Mouse (Mus musculus) heart, embryonic 10.5 days (tissue): ENCODE results near the gene Pard6b. TPM values are rescaled to one million over a fixed set of nuclear protein-coding genes. Genes with fewer than 3 reads are reported as not detected.
"Not testable (repeated sequence)": the region's sequence is repeated elsewhere in the genome, so short reads cannot be mapped to it uniquely, and the experiment has no call there.

Experiments
- DNase-seq: peaks from one replicate; pipeline ENCODE4 v3.0.0-alpha.2; 2017; ENCODE audit warnings: low spot score
- H3K27ac ChIP-seq: fragments of 300-500 bp; sonication (generic); 2 replicates; pipeline ENCODE4 v1.5.1; 2016; ENCODE audit warnings: mild to moderate bottlenecking
- H3K27me3 ChIP-seq: fragments of 300-500 bp; sonication (generic); 2 replicates; pipeline ENCODE4 v1.6.1; 2016; ENCODE audit warnings: mild to moderate bottlenecking; ENCODE audit not compliant: poor library complexity, insufficient read depth, severe bottlenecking
- H3K36me3 ChIP-seq: fragments of 300-500 bp; sonication (generic); 2 replicates; pipeline ENCODE4 v1.6.1; 2016; ENCODE audit warnings: mild to moderate bottlenecking, moderate library complexity
- H3K4me1 ChIP-seq: fragments of 300-500 bp; sonication (generic); 2 replicates; pipeline ENCODE4 v1.6.1; 2016; ENCODE audit warnings: mild to moderate bottlenecking
- H3K4me3 ChIP-seq: fragments of 300-500 bp; sonication (generic); 2 replicates; pipeline ENCODE4 v1.5.1; 2016; ENCODE audit warnings: mild to moderate bottlenecking, moderate library complexity
- H3K9me3 ChIP-seq: fragments of 300-500 bp; sonication (generic); 2 replicates; pipeline ENCODE4 v1.6.1; 2016; ENCODE audit warnings: mild to moderate bottlenecking, moderate library complexity
- WGBS: fragments of 180-500 bp; shearing (Covaris S2); methylation state at CpG from one replicate; pipeline ENCODE4 v1.1.7; 2016; 5-methylcytosine and 5-hydroxymethylcytosine counted together
- polyA plus RNA-seq: library from polyadenylated mRNA; unstranded; fragments of >200 nt; fragmentation: Nextera tagmentation; extraction: Ambion mirVana; gene quantifications from 2 replicates; pipeline ENCODE4 v1.2.1, GENCODE M21; 2016

Pard6b gene
- polyA plus RNA-seq, 1 experiment from 2014 or later, result 15.0 TPM

DNA sequence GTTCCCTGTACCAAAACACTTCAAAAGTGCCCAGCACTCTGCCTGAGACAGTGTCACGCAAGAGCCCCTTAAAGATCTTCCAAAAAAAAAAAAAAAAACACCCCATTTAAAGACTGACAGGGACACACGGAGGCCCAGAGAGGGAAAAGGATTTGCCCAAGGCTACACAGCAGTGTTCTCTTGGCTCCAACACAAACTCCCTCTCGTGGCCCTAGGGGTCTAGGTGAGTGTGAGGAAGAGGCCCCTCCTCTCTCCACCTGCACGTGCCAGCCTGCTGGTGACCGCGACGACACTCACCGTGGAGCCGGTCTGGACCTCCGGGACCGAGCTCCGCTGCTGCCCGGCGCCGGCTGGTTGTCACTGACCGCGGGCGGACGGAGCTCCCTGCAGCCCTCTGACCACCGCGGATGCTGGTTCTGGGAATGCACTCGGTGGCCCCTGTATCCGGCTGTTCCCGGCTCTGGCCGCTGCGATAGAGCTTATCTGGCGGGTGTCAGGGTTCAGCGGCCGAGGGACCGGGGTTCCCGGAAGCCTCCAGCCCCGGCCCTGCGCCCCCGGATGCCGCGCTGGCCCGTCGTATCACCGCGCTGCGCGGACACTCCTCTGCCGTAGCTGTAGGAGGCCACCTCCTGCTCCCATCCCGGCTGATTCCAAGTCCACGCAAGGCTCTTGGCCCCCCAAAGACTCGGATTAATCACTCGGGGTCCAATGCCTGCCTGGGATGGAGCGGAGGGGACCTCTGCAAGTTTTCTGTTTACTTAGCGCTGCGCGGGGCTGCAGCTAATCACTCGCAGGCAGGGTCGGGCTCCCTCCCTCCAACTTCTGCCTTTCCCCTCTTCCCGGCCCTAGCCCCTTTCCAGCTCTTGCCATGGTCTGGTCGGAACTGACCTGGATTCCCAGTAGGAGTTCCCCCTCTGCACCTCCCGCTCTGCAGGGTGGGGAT lies 30.5 kb upstream of the Pard6b start:
- Histone ChIP-seq H3K9me3 (no peaks in the 10 kb centered on the region), H3K4me1 (peaks cover 42% of the 10 kb centered on the region), H3K36me3 (no peaks in the 10 kb centered on the region), H3K27me3 (peaks cover 9% of the 10 kb centered on the region), H3K4me3 (peak overlapping the region; percentile 72), H3K27ac (peak overlapping the region; percentile 89)
- DNase-seq, result peak; percentile 95
- WGBS, result under 1% methylated on average over 55 of the region's 56 CpGs

GRCm38 (mm10) chr2:168052156-168052555 lies 28.6 kb upstream of the Pard6b start:
- Histone ChIP-seq H3K9me3 (no peaks in the 10 kb centered on the region), H3K4me3 (no peak overlapping the region), H3K36me3 (no peaks in the 10 kb centered on the region), H3K27me3 (peaks cover 9% of the 10 kb centered on the region), H3K27ac (no peak overlapping the region), H3K4me1 (peaks cover 51% of the 10 kb centered on the region)
- DNase-seq, result no peak
- WGBS, result 91% methylated on average over 1 of the region's 1 CpGs

GRCm38 (mm10) chr2:168052689-168053088 lies 28.1 kb upstream of the Pard6b start:
- Histone ChIP-seq H3K4me3 (no peak overlapping the region), H3K4me1 (peaks cover 53% of the 10 kb centered on the region), H3K27ac (peak overlapping the region; percentile 9; the same call in 1 of the 2 replicates), H3K27me3 (peaks cover 9% of the 10 kb centered on the region), H3K36me3 (no peaks in the 10 kb centered on the region), H3K9me3 (no peaks in the 10 kb centered on the region)
- WGBS, result 8% methylated on average over 2 of the region's 2 CpGs
- no peak for DNase-seq

- WGBS, result 91% methylated on average over 11 of the region's 11 CpGs
- no peak overlapping the region for H3K4me3 ChIP-seq
- no peak for DNase-seq
These were observed 26.7 kb upstream of the Pard6b start for GRCm38 (mm10) chr2:168054142-168054541.

DNA sequence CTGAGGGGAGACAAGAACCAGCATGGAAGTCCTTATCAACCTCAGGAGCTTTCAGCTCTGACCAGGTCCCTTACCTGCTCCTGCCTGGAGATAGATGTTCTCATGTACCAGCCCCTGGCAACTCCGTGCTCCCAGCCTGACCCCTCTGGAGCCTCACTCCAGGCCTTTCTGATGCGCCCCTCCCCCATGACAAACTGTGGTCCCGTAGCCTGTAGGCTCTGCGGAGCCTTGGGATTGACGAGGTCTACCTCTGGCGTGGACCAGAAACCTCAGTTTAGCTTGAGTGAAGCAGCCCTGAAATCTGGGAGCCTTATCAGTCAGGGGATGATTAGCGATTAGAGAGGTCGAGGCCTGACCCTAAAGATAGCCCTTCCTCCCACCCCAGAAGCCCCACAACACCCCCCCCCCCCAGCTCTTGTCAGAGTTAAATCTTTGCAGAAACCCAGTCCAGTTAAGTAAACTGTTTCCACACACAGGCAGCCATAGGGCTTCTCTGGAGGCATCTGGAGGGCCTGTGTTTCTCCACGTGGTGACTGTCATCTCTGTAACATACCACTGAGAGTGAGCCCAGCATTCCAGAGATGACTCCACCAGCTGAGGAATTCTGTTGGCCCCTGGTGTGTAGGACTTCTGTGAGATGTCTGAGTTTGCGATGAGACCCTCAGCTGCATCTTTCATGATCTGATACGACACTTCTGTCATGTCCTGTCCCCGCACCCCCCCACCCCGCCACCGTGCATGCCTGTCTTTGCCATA lies 24.7 kb upstream of the Pard6b start:
- peak overlapping the region; percentile 79 for H3K27ac ChIP-seq
- no peaks in the 10 kb centered on the region for H3K9me3 ChIP-seq
- peaks cover 45% of the 10 kb centered on the region for H3K4me1 ChIP-seq
- no peak for DNase-seq
- no peaks in the 10 kb centered on the region for H3K36me3 ChIP-seq
- H3K4me3 ChIP-seq, result peak overlapping the region; percentile 9; the same call in 1 of the 2 replicates
- WGBS, result 15% methylated on average over 14 of the region's 14 CpGs
- H3K27me3 ChIP-seq, result peaks cover 9% of the 10 kb centered on the region

More at GRCm38 (mm10) chr2:168054142-168054541, 26.7 kb upstream of the Pard6b start:
- peaks cover 57% of the 10 kb centered on the region for H3K4me1 ChIP-seq
- H3K27ac ChIP-seq, result no peak overlapping the region
- peaks cover 9% of the 10 kb centered on the region for H3K27me3 ChIP-seq
- no peaks in the 10 kb centered on the region for H3K9me3 ChIP-seq
- H3K36me3 ChIP-seq, result no peaks in the 10 kb centered on the region

- Histone ChIP-seq H3K4me1 (peaks cover 45% of the 10 kb centered on the region), H3K27me3 (peaks cover 4% of the 10 kb centered on the region), H3K27ac (peak overlapping the region; percentile 79), H3K36me3 (no peaks in the 10 kb centered on the region), H3K9me3 (no peaks in the 10 kb centered on the region), H3K4me3 (no peak overlapping the region; the same call in 1 of the 2 replicates)
- DNase-seq, result no peak
- WGBS, result 27% methylated on average over 8 of the region's 8 CpGs
These were observed 24.2 kb upstream of the Pard6b start for GRCm38 (mm10) chr2:168056666-168056933.

DNA sequence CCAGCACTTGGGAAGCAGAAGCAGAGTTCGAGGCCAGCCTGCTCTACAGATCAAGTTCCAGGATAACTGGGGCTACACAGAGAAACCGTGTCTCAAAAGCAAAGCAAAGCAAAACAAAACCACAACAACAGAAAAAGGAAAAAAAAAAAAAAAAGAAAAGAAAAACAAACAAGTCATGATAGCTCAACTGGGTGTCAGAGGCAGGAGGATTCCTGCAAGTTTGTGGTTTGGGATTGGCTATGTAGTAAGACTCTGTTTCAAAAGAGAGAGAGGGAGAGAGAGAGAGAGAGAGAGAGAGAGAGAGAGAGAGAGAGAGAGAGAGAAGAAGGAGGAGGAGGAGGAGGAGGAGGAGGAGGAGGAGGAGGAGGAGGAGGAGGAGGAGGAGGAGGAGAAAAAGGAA lies 22.9 kb upstream of the Pard6b start:
- H3K36me3 ChIP-seq, H3K4me3 ChIP-seq, H3K9me3 ChIP-seq, DNase-seq, H3K27me3 ChIP-seq, H3K27ac ChIP-seq: not testable (repeated sequence)
- WGBS, result 58% methylated on average over 2 of the region's 2 CpGs
- peaks cover 43% of the 10 kb centered on the region for H3K4me1 ChIP-seq

GRCm38 (mm10) chr2:168058488-168059199 lies 22.2 kb upstream of the Pard6b start:
- DNase-seq, result no peak
- Histone ChIP-seq H3K36me3 (no peaks in the 10 kb centered on the region), H3K27ac (peak overlapping the region; percentile 67), H3K4me3 (peak overlapping the region; percentile 18), H3K4me1 (peaks cover 41% of the 10 kb centered on the region), H3K27me3 (no peaks in the 10 kb centered on the region), H3K9me3 (no peaks in the 10 kb centered on the region)
- 20% methylated on average over 13 of the region's 13 CpGs for WGBS

DNA sequence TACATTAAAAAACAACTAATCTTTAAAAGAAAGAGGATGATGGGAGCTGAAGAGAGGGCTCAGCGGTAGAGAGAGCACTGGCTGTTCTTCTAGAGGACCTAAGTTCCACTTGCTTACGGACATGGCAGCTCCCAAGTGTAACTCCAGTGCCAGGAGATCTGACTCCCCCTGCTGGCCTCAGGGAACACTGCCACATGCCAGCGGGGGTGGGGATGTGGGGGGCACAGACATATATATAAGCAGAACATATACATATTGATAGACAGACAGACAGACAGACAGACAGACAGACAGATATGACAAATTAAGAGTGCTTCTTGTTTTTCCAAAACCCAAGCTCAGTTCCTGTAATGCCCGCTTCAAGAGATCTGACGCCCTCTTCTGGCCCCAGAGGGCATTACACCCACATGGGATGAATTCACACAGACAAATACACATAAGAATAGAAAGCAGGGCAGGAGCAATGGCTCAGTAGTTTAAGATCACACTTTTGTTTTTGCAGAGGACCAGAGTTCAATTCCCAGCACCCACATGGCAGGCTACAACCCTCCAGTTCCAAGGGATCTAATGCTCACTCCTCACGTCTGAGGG lies 21.5 kb upstream of the Pard6b start:
- Histone ChIP-seq H3K4me3 (no peak overlapping the region), H3K27ac (peak overlapping the region; percentile 67; the same call in 1 of the 2 replicates), H3K4me1 (peaks cover 41% of the 10 kb centered on the region), H3K36me3 (no peaks in the 10 kb centered on the region), H3K27me3 (no peaks in the 10 kb centered on the region), H3K9me3 (no peaks in the 10 kb centered on the region)
- 80% methylated on average over 6 of the region's 6 CpGs for WGBS
- DNase-seq, result no peak

DNA sequence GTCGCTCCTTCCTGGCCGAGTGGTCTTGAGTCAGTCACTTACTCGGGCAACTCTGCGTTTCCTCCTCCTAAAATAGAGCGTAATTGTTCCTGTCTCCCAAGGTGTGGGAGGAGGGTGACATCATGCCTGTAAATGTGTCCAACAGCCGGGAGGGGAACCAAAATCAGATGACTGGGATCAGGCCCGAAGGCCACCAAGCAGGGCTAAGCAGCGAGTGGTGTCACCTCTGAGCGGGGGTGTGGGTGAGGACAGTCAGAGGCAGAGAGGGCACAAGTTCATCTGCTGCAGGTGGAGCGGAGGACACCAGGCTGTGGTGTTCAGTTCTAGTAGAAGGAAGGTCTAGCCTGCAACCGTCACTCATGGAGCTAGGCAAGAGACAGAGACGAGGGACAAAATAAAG lies 17.1 kb upstream of the Pard6b start:
- Histone ChIP-seq H3K27me3 (no peaks in the 10 kb centered on the region), H3K9me3 (no peaks in the 10 kb centered on the region), H3K4me1 (peaks cover 27% of the 10 kb centered on the region), H3K36me3 (no peaks in the 10 kb centered on the region), H3K4me3 (no peak overlapping the region), H3K27ac (no peak overlapping the region)
- WGBS, result 80% methylated on average over 12 of the region's 12 CpGs
- no peak for DNase-seq

DNA sequence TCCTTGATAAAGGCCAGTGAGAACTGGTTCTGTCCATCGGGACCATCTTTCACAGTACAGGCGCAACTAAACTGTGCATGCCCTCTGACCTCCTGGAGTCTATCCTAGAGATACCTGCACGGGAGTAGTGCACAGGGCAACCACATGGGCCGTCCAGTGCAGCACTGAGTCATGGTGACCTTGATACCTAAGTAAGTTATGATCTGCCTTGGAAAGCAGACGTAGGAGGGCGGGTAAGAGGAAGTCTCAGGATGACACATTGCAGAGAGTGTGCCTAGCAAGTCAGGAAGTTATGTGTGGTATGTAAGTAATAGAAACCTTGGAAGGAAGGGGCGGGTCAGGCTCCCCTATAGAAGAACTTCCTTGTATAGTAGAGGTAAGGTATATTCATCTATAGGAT lies 15.3 kb upstream of the Pard6b start:
- no peak for DNase-seq
- Histone ChIP-seq H3K9me3 (no peaks in the 10 kb centered on the region), H3K27me3 (no peaks in the 10 kb centered on the region), H3K36me3 (no peaks in the 10 kb centered on the region), H3K27ac (no peak overlapping the region), H3K4me1 (peaks cover 27% of the 10 kb centered on the region), H3K4me3 (no peak overlapping the region)
- whole genome bisulfite sequencing, result 64% methylated on average over 7 of the region's 7 CpGs

DNA sequence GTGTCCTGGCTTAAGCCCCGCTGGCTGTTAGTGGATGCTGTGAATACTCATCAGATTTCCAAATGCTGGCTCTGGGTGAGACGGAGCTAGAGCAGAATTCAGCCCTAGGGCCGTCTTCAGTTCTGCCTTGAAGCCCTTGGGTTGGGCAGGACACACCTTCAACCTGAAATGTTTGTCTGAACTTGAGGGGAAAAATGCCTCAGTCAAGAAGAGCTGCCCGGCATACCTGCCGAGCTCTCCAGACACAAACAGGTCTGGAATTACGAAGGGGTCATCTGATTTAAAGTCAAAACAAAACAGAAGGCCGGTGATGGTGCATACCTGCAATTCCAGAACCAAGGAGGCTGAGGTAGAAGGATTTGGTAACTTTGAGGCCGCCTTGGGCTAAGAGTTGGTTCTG lies 14.0 kb upstream of the Pard6b start:
- Histone ChIP-seq H3K4me3 (no peak overlapping the region), H3K27me3 (no peaks in the 10 kb centered on the region), H3K36me3 (no peaks in the 10 kb centered on the region), H3K27ac (0 out of 2 replicates have a peak overlapping the region, but pooled peaks have one; percentile 62), H3K4me1 (peaks cover 33% of the 10 kb centered on the region), H3K9me3 (no peaks in the 10 kb centered on the region)
- 59% methylated on average over 8 of the region's 8 CpGs for WGBS
- DNase-seq, result no peak
